Mouse (Mus musculus): Measurements from ENCODE around the gene Pam. TPM values are rescaled to one million over a fixed set of nuclear protein-coding genes. Genes with fewer than 3 reads are reported as not detected.

Pam gene
- polyA plus RNA-seq, 1 experiment: 78.7 TPM

GRCm38 (mm10) chr1:98107599-98107998, 12.2 kb upstream of the Pam start:
- TF ChIP-seq POLR2A (IDR thresholded peaks at IDR 0.05; ENCODE audit: low read depth, low read length): no peak
- no peak for TF ChIP-seq CTCF (IDR thresholded peaks at IDR 0.05; ENCODE audit: borderline replicate concordance, insufficient read depth, low read length)
- no peak overlapping the region for H3K4me3 ChIP-seq (ENCODE audit: insufficient read depth, low read length)
- H3K27ac ChIP-seq (ENCODE audit: insufficient read depth, low read length): no peak overlapping the region
- no peaks in the 10 kb centered on the region for H3K4me1 ChIP-seq (ENCODE audit: control insufficient read depth, insufficient read depth, low read length)

GRCm38 (mm10) chr1:98099441-98099840, 4.0 kb upstream of the Pam start:
- no peaks in the 10 kb centered on the region for H3K4me1 ChIP-seq (ENCODE audit: control insufficient read depth, insufficient read depth, low read length)
- H3K4me3 ChIP-seq (ENCODE audit: insufficient read depth, low read length): no peak overlapping the region
- no peak for TF ChIP-seq CTCF (IDR thresholded peaks at IDR 0.05; ENCODE audit: borderline replicate concordance, insufficient read depth, low read length)
- TF ChIP-seq POLR2A (IDR thresholded peaks at IDR 0.05; ENCODE audit: low read depth, low read length): no peak
- no peak overlapping the region for H3K27ac ChIP-seq (ENCODE audit: insufficient read depth, low read length)

GRCm38 (mm10) chr1:98097957-98098729, 2.7 kb upstream of the Pam start:
- no peak overlapping the region for H3K4me3 ChIP-seq (ENCODE audit: insufficient read depth, low read length)
- no peaks in the 10 kb centered on the region for H3K4me1 ChIP-seq (ENCODE audit: control insufficient read depth, insufficient read depth, low read length)
- no peak for TF ChIP-seq CTCF (IDR thresholded peaks at IDR 0.05; ENCODE audit: borderline replicate concordance, insufficient read depth, low read length)
- TF ChIP-seq POLR2A (IDR thresholded peaks at IDR 0.05; ENCODE audit: low read depth, low read length): no peak
- no peak overlapping the region for H3K27ac ChIP-seq (ENCODE audit: insufficient read depth, low read length)

GRCm38 (mm10) chr1:98096396-98096935, 1.0 kb upstream of the Pam start:
- Histone ChIP-seq H3K27ac (ENCODE audit: insufficient read depth, low read length) (no peak overlapping the region), H3K4me3 (ENCODE audit: insufficient read depth, low read length) (no peak overlapping the region), H3K4me1 (ENCODE audit: control insufficient read depth, insufficient read depth, low read length) (no peaks in the 10 kb centered on the region)
- no peak for TF ChIP-seq CTCF (IDR thresholded peaks at IDR 0.05; ENCODE audit: borderline replicate concordance, insufficient read depth, low read length)
- no peak for TF ChIP-seq POLR2A (IDR thresholded peaks at IDR 0.05; ENCODE audit: low read depth, low read length)

GRCm38 (mm10) chr1:98095991-98096330, 515 bp upstream of the Pam start:
- TF ChIP-seq POLR2A (IDR thresholded peaks at IDR 0.05; ENCODE audit: low read depth, low read length) (no peak), CTCF (IDR thresholded peaks at IDR 0.05; ENCODE audit: borderline replicate concordance, insufficient read depth, low read length) (no peak)
- Histone ChIP-seq H3K4me1 (ENCODE audit: control insufficient read depth, insufficient read depth, low read length) (no peaks in the 10 kb centered on the region), H3K4me3 (ENCODE audit: insufficient read depth, low read length) (peak overlapping the region; percentile 96), H3K27ac (ENCODE audit: insufficient read depth, low read length) (no peak overlapping the region)

GRCm38 (mm10) chr1:98094811-98095245, 618 bp downstream of the Pam start:
- 0 out of 2 replicates have a peak overlapping the region, but pooled peaks have one; percentile 27 for H3K27ac ChIP-seq (ENCODE audit: insufficient read depth, low read length)
- H3K4me3 ChIP-seq (ENCODE audit: insufficient read depth, low read length): peak overlapping the region; percentile 96
- no peak for TF ChIP-seq CTCF (IDR thresholded peaks at IDR 0.05; ENCODE audit: borderline replicate concordance, insufficient read depth, low read length)
- TF ChIP-seq POLR2A (IDR thresholded peaks at IDR 0.05; ENCODE audit: low read depth, low read length): no peak
- H3K4me1 ChIP-seq (ENCODE audit: control insufficient read depth, insufficient read depth, low read length): no peaks in the 10 kb centered on the region

- H3K4me1 ChIP-seq (ENCODE audit: control insufficient read depth, insufficient read depth, low read length): 0 out of 2 replicates have a peak, but pooled peaks cover 4% of the 10 kb centered on the region
- TF ChIP-seq CTCF (IDR thresholded peaks at IDR 0.05; ENCODE audit: borderline replicate concordance, insufficient read depth, low read length) (no peak), POLR2A (IDR thresholded peaks at IDR 0.05; ENCODE audit: low read depth, low read length) (no peak)
- no peak overlapping the region for H3K4me3 ChIP-seq (ENCODE audit: insufficient read depth, low read length)
- no peak overlapping the region for H3K27ac ChIP-seq (ENCODE audit: insufficient read depth, low read length)
These were observed 6.0 kb downstream of the Pam start for GRCm38 (mm10) chr1:98089336-98089975.

GRCm38 (mm10) chr1:98086456-98086855, 9.0 kb downstream of the Pam start:
- TF ChIP-seq CTCF (IDR thresholded peaks at IDR 0.05; ENCODE audit: borderline replicate concordance, insufficient read depth, low read length) (no peak), POLR2A (IDR thresholded peaks at IDR 0.05; ENCODE audit: low read depth, low read length) (no peak)
- Histone ChIP-seq H3K27ac (ENCODE audit: insufficient read depth, low read length) (no peak overlapping the region), H3K4me3 (ENCODE audit: insufficient read depth, low read length) (no peak overlapping the region), H3K4me1 (ENCODE audit: control insufficient read depth, insufficient read depth, low read length) (peaks cover 8% of the 10 kb centered on the region)

GRCm38 (mm10) chr1:98084596-98085274, 10.7 kb downstream of the Pam start:
- Histone ChIP-seq H3K4me1 (ENCODE audit: control insufficient read depth, insufficient read depth, low read length) (peaks cover 8% of the 10 kb centered on the region), H3K4me3 (ENCODE audit: insufficient read depth, low read length) (no peak overlapping the region), H3K27ac (ENCODE audit: insufficient read depth, low read length) (peak overlapping the region; percentile 54; the same call in 1 of the 2 replicates)
- TF ChIP-seq POLR2A (IDR thresholded peaks at IDR 0.05; ENCODE audit: low read depth, low read length) (no peak), CTCF (IDR thresholded peaks at IDR 0.05; ENCODE audit: borderline replicate concordance, insufficient read depth, low read length) (no peak)

All from embryonic fibroblast, embryonic 13.5 days (primary cell).